Mouse (Mus musculus) cortical plate, adult 2 months (tissue): ENCODE results near the gene Actg1.

Experiments used
- CTCF ChIP-seq: fragments of 200-500 bp; IDR thresholded peaks from 2 replicates; pipeline ENCODE4 v1.5.1; 2011; ENCODE audit warnings: mild to moderate bottlenecking, control low read depth, low read length; ENCODE audit not compliant: insufficient read depth; ENCODE audit errors: extremely low read depth
- POLR2A ChIP-seq: fragments of 200-500 bp; IDR thresholded peaks from 2 replicates; pipeline ENCODE4 v1.6.1; 2011; ENCODE audit warnings: mild to moderate bottlenecking, low read length, control low read depth; ENCODE audit not compliant: insufficient read depth; ENCODE audit errors: extremely low read depth

- TF ChIP-seq POLR2A = no peak
- no peak for TF ChIP-seq CTCF
These were observed 34.2 kb downstream of the Actg1 start for GRCm38 (mm10) chr11:120313906-120314685.
